Mouse (Mus musculus) layer of hippocampus, postnatal 36 days (tissue): ENCODE measurements around the gene Tifab. TPM values are rescaled to one million over a fixed set of nuclear protein-coding genes. Genes with fewer than 3 reads are reported as not detected.

Experiments used
- DNase-seq, 2 experiments: peaks; one replicate each; pipeline ENCODE4 v3.0.0; 2022
- total RNA-seq, 2 experiments: library from RNA; stranded (reverse); gene quantifications; 2 replicates each; pipeline ENCODE4 v1.2.3; 2021

Gene Tifab
- total RNA-seq, 2 experiments from 2014 or later: 1.6 TPM

DNA sequence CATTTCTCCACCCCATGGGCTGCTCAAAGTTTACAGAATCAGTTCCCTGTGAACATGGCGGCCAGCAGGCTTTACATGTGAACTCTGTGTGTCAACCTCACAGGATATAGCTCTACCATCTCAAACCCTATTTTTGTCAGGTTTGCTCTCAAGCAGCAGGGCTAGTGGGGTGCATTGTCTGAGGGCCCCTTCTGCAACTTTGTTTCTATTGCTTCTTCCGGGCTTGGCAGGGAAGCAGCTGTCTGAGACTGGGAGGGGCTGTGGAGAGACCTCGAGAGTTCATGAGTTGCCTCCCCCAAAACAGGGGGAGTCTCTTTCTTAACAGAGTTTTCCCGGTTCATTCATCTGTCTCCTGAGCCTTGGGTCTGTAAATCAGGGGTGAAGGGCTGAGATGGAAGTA lies 2.8 kb downstream of the Tifab start:
- no peak for DNase-seq

DNA sequence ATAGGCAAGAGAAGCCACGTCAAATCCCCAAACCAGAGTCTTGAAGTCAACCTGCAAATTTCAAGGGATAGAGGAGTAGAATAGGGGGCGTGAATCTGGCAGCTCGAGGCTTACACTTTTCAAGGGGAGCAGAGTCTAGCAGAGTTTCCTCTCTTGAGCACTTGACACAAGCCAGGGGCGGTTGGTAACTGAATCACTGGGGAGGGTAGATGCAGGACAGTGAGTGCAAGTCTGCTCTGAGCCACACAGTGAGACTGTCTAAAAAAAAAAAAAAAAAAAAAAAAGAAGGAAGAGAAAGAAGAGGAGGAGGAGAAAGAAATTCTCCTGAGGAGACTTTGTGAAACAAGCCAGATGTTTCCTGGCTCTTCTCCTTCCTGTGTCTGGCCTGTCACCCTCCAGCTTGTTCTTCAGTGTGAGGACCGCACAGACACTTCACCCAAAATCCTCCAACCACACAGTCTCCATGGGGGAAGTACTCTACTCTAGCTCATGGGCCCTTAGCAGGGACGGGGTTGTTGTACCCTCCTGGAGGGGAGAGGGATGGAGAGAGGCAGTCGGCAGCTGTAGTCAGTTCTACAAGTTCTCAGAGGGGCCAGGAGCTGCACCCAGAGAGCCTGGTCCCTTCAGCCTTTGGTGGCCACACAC lies 5.7 kb downstream of the Tifab start:
- DNase-seq: no peak

DNA sequence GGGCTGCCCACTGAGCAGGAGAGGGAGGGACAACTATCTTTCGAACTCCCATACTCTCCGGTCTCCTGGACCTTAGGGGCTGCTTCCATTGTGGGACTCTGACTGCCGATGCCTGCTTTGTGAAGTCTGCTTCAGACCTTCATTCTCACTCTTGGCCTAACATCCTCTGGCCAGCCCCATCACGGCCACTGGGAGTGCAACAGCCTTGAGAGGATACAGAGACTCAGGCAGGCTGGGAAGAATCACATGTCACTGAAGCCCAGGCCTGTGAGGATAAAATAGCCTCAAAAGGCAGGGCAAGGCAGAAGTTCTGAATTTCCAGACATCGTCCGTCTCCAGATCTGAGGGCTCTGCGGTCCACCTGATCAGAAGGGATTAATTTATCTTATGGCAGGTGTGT lies 6.6 kb downstream of the Tifab start:
- DNase-seq: no peak

DNA sequence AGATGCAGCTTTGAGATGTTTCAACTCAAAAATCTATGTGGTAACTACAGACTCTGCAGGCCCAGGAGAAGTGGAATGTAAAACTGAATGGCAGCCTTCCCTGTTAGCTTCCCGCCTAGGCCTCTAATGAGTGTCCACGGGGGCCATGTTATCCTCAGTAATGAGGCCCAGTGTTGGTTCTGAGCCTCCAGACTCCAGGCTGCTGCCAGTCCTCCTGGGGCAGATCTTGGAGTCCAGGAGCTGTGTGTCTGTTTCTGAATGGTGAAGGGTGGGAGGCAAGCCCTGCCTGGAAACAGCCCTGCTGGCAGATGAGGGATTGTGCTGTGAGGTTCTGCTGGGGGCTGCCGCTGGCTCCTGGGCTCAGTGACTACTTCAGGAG lies 10.3 kb downstream of the Tifab start:
- no peak for DNase-seq

DNA sequence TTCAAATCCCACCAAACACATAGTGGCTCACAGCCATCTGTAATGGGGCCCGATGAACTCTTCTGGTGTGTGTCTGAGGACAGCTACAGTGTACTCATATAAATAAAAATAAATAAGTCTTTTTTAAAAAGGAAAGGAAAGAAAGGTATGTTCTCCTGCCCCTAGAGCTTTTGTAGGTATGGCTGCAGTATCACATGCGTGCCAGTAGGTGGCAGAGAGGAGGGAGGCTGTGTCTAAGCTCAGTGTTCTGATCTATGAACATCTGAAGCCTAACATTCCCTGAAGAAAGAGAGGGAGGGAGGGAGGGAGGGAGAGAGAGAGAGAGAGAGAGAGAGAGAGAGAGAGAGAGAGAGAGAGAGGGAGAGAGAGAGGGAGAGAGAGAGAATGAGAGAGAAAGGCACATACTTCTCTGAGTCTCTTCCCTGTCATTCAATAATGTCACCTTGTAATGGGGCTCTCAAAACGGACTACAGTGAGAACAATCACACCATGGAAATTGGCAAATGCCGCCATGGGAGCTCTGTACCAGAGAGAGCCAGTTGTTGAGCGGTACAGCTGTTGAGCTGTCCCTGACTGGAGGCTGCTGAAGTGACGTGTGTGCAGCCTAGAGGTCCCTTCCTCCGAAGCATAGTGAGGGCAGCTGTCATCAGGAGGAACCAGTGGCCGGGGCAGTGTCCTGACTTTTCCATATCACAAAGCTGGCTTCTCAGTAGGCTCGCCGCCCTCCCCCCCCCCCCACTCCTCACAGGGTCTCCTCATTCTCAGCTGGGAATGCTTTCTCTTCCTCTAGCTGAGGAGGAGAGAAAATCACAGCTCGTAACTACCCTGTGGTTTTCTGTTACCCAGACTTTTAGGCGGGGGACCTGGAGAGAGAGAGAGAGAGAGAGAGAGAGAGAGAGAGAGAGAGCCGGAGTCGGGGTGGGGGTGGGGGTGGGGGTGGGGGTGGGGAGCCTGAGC lies 11.0 kb downstream of the Tifab start:
- no peak for DNase-seq

DNA sequence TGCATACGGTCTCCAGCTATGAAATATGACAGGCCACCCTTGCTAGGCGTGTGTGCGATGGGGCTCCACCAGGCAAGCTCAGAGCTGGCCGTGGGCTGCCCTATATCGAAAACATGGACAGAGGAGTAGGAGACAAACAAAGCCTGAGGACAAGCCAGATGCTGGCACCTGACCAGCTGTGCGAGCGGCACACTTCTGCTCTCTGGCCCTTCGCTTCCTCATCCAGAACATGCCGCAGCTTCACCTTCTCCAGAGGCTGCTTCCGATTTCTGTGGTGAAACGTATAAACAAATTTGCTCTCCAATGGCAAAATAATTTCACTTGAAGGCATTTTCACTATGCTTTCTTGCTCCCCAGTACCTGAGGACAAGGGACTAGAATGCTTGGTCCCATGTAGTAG lies 13.1 kb downstream of the Tifab start:
- no peak for DNase-seq

DNA sequence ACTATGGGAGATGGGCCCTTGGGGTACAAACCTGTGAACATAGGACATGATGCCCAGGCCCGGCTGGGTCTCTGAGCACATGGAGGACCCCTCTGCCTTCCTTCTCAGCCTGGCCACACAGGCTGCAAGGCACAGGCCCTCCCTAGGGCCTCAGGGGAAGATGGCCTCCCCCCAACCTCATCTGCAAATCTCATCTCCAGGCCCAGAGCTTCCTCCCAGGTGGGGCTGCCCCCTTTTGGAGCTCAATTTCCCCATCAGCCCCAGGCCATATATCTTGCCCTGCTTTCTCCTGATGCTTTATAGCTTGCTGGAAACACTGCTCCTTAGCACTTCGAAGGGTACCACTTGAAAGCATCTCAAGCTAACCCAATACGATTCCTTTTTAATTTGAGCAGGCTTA lies 14.3 kb downstream of the Tifab start:
- DNase-seq: no peak

DNA sequence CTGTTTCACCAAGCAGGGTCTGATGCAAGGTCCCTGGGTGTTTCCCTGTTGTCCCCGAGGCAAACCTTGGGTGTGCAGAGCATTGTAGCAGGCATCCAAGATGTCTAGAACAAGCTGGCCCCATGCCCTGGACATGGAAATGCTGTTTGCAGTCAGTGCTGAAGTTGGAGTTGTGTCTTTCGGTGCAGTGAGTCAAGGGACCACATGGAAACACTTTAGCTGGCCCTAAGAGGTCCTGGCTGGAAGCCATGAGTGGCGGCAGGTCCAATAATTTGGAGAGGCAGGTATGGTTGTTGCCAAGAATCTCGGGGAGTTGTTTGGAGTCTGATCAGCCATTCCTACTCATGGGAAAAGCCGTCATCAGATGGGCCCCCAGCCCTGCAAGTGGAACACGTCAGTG lies 14.9 kb downstream of the Tifab start:
- no peak for DNase-seq

DNA sequence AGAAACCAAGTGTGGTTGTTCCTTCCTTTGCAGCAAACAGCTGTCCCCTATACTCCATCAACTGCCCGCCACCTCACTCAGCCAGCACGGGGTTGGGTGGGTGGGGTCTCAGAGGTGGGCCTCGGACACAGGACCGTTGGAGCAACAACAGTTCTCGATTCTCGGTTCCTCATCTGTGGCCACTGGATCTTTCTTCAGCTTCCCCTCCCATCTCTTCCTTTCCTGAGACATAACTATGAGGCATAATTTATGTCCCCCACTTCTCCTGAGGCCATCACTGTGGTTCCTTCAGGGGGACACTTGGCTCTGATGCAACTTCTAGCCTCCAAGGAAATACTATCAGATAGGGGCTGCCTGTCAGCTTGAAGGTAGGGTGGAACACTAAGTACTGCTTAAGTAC lies 15.8 kb downstream of the Tifab start:
- DNase-seq: no peak

DNA sequence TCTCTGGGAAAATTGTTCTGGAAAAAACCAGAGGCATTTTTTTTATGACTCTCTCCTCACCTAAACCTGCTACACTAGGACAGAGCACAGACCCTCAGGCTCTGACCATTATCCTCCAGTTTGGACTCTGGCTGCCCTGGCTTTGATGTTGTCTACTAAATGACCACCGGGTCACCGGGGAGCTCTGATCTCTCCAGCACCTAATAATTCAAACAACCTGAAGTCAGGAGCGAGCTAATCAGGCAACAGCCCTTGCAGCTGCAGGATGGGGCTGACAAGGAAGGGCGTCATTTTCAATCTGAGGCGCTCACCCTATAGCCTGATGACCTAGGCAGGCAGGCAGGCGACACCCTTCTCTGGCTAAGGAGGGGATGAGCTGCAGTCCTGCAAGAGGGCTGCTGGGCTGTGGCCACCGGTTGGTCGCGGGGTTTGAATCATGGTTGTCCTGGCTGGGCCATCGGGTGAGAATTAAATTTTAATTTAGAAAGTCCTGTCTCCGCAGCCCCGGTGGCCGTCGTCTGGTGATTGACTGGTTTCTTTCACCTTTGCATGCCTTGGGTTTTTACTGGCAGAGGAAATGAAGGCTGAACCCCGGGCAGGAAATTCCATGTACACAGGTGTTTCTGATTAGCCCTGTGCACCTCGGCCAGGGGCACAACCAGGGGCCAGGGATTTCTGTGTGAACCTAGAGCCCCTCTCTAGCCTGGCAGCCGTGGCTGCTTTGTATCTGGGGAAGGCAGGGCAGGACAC lies 18.9 kb downstream of the Tifab start:
- DNase-seq: no peak

DNA sequence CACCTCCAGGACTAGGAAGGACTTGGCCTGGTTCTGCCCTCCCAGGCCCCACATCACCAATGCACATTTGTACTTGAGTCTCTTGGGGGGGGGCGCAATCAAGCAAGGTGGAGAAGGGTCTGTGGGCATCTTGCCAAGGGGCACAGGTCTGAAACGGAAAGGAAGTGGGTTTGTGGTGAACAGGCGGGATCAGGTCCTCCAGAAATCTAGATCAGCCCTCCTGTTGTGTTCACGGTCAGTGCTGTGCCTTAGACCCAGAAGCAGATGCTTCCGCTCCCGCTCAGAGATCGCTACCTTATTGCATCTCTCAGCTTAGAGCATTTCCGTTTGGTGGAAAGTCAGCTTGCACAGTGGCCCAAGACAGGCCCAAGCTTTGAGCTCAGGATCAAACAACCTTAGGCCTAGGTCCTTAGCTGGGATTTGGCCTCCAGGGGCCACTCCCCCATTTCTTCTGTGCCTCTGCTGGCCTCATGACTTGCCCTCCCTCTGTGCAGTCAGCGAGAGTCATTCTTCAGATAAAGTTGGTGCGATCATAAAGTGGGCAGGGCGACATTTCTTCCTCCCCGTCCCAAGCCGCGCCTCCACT lies 19.6 kb downstream of the Tifab start:
- DNase-seq: no peak

DNA sequence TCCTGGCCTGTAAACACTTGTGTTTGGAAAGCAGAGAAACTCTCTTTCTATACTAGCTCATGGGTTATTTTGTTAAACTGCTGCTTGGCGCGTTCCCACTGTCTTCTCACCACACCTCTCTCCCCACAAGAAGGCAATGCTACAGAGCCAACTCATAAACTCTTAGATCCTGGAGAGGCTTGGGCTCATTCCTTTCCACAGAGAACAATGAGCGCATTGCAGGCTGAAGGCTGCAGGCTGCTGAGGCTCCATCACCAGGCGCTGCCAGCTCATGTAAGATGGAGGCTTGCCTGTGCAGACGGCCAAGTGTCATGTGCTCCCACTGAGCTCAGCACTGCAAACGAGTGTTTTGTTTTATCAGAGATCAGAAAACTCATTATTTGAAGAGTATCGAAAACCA lies 23.0 kb downstream of the Tifab start:
- no peak for DNase-seq

DNA sequence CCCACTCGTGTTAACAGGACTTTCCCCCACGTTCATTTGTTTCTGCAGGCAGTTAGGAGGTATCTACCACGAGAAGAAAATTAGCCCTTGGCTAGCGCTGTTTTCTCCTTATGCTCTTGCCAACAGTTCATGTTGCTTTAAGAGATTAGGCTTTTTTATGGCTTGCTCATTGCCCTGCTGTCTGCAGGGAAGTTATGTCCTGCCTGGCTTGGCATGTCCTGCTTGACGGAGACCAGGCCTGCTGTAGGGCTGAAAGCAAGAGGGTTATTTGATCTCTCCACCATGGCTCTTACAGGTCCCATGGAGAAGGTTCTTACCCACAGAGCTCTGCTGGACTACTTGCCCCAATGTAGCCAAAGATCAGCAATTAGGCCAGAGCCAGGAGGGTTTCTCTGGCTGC lies 23.6 kb downstream of the Tifab start:
- no peak for DNase-seq

DNA sequence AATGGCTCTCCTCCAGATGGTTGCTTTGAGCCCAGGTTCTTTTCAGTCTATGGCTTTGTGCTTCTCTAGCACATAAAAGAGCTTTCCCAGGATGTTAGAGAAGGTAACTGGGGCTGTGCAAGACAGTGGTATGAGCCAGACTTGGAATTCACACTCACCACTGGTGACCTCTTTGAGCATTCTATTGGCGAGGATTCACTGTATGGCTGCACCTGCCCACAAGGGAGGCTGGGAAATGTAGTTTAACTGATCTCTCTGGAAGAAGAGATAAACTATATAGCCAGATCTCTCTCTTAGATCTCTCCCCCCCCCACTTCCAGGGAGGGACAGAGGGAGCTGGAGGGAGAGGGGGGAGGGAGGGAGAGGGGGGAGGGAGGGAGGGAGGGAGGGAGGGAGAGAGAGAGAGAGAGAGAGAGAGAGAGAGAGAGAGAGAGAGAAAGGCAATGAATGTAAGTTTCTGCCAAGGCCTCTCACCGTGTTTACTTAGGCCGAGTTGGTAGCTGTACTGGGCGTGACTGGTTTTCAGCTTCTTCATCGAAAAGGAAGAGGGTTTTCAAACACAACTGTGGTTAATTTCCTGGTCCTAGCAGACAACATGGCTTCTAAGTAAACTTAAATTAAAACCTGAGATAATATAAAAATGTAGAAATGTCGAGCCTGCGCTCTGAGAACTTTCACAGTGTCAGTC lies 25.8 kb downstream of the Tifab start:
- DNase-seq: no peak

DNA sequence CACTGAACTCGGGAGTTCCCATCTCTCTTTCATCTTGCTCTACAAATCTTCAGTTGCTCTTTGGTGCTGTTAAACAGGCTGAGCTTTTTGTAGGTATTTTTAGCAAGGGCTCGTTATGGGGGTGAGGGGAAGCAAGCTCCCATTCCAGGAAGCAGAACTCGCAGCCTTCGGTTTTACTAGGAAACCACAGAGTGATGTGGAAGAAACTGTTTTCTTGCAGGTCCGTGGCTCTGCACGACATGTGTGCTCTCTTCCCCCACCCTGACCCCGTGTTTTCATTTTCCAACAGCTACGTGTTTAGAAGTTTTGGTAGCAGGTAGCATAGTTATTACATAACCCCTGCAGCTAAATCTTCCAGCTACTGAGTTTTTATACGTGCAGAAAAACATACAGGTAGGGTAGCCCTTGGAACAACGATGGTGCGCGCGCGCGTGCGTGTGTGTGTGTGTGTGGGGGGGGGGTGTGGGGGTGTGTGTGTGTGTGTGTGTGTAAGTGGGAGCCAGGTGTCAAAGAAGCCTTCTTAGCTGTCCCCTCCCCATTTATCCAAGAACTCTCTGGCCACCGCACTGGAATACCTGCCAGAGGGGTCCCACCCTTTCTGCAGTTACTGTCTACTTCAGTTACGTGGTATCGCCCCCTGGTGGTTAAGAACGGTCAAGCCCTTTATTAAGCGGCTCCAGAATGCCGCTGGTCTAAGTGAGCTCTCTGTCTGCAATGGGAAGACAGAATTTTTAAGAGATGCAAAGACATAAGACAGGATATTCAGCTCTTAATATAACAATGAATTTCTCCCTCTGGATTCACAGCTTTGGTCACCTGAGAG lies 27.1 kb downstream of the Tifab start:
- peak in 1 of 2 experiments; percentile 44 for DNase-seq

DNA sequence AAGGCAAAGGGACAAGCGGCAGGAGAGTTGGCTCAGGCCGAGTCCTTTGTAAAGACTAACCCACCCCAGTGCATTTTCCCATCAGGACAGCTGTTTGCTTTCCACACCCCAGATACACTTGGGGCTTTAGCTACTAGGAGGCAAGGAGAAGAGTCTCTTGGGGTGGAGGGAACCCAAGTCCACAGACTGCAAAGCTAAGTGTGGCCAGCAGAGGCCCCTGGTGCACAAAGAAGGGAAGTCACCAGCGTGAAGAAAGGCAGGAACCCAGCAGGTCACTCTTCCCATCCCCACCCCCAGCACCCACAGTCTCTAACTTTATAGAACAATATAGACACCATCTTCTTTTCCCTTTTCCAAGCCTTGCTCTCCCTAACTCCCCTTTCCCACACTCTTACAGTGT lies 33.2 kb downstream of the Tifab start:
- DNase-seq: no peak

DNA sequence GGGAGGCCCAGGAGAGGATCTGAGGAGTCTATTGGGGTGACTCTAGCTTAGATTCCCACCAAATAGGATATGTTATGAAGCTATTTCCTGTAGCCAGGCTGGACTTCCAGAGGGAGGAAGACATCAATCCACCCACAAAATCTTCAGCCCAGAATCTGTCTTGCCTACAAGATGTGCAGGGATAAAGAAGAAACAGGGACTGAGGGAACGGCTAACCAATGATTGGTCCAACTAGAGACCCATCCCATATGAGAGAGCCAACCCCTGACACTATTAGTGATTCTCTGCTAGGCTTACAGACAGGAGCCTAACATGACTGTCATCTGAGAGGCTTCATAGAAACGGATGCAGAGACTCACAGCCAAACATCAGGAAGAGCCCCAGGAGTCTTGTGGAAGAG lies 34.7 kb downstream of the Tifab start:
- no peak for DNase-seq

DNA sequence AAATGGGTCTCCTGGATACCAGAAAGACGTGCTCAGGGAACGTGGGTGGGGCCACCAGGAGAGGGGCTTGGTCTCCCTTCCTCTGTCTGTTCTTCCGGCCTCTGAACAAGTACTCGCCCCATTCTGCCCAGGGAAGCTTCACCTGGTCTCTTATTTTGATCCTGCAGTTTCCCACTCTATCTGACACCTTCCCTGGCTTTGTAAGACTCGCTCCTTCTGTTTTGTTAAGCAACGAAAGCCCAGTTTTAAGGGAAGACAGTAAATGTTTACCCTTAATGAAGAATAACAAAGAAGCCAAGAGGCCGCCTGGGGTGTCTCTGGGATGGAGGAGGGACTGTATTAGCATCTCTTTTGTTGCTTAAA lies 35.6 kb downstream of the Tifab start:
- DNase-seq: no peak

DNA sequence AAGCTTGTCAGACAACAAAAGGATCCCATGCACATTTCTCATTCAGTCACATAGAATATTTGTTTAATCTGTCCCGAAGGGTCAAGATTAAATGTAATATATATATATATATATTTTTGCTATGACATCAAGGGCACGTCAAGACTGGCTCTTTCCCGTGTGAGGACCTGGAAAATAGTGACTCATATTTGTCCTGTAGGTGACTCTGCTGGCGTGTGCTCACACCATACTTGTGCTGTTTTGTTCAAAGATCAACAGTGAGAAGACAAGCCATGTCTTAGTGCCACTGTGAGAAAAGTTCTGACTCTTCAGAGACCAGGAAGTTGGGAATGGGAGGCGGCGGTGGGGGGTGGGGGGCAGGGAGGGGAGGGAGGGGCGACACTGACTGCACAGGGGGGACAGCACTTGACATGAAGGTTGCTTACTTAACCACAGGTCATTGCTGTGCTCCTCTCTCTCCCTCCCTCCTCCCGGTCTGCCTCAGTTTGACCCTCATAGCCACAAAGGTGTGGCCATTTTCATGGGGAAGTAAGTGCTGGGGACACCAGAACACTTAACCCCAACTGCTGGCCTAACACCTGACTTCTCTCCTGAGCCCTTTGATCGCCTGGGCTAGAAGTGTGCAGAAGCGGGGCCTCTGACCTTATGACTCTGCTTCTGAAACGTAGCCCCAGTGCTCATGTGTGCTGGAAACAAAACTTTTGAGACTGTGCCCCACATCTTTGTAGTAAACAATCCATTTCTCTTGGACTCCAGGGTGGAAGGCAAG lies 36.1 kb downstream of the Tifab start:
- no peak for DNase-seq

DNA sequence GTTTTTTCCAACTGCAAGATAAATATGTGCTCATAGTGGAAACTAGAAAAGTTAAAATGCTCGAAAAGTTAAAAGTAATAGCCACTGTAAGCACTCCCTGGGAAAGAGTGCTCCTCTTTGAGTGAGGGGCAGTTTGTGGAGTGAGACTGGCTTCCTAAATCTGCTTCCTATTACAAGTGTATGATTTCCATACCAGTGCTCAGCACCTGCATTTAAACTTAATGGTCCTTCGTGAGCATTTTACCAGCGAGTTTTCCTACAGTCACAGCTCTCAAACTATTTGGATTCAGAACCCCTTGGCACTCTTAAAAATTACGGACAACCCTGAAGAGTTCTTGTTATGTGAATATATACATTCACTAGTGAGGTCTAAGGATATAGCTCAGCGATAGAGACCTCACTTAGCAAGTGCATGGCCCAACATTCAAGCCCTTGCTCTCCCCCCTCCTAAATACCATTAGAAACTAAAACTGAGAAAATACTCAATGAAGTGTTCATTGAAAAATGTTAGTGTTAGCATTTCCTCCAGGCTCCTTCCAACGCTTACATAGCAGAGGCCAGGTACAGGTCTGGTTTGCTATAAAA lies 39.4 kb downstream of the Tifab start:
- DNase-seq: no peak
